Mouse (Mus musculus) adrenal gland, adult 8-10 months (tissue): Measurements from ENCODE around the gene Rcc1. TPM values are rescaled to one million over a fixed set of nuclear protein-coding genes. Genes with fewer than 3 reads are reported as not detected.

Experiments used
- total RNA-seq, 4 experiments: library from RNA; stranded (reverse); gene quantifications; 2 replicates each; pipeline ENCODE4 v1.2.4; 2022

Gene Rcc1
- total RNA-seq, 4 experiments from 2014 or later: 12.7 to 18.0 (median 15.7) TPM

Other genes starting within 250 kb of the Rcc1 start
- gene Oprd1, start 209.1 kb downstream of the Rcc1 start, total RNA-seq: 1 to 10 TPM in 2 of 4 experiments, under 1 TPM in 2; 0.70 to 1.4 (median 0.93) TPM
- 10 to 100 TPM; 48.1 to 62.4 (median 55.0) TPM for gene Ythdf2, start 141.3 kb downstream of the Rcc1 start, total RNA-seq
- gene Gmeb1, start 92.0 kb downstream of the Rcc1 start, total RNA-seq: 10 to 100 TPM; 16.3 to 24.8 (median 19.3) TPM
- 10 to 100 TPM; 25.6 to 33.0 (median 29.5) TPM for gene Taf12, start 79.2 kb downstream of the Rcc1 start, total RNA-seq
- 1 to 10 TPM; 2.6 to 5.1 (median 3.9) TPM for gene Rab42, start 50.2 kb downstream of the Rcc1 start, total RNA-seq
- gene Trnau1ap, start 24.1 kb downstream of the Rcc1 start, total RNA-seq: 10 to 100 TPM; 29.4 to 44.1 (median 41.8) TPM
- 10 to 100 TPM; 53.7 to 67.7 (median 58.6) TPM for gene Phactr4, start 68.9 kb upstream of the Rcc1 start, total RNA-seq
- gene Med18, start 110.3 kb upstream of the Rcc1 start, total RNA-seq: 10 to 100 TPM in 1 of 4 experiments, 1 to 10 TPM in 3; 7.7 to 11.0 (median 9.6) TPM
- 10 to 100 TPM; 13.4 to 16.2 (median 14.4) TPM for gene Sesn2, start 156.9 kb upstream of the Rcc1 start, total RNA-seq
- 100 to 1,000 TPM; 275 to 400 (median 333) TPM for gene Atpif1, start 180.1 kb upstream of the Rcc1 start, total RNA-seq
- gene Dnajc8, start 181.9 kb upstream of the Rcc1 start, total RNA-seq: 100 to 1,000 TPM in 2 of 4 experiments, 10 to 100 TPM in 2; 92.6 to 121 (median 106) TPM
- gene Ptafr, start 210.5 kb upstream of the Rcc1 start, total RNA-seq: 1 to 10 TPM; 1.6 to 6.1 (median 3.8) TPM